Mouse (Mus musculus) cortical plate, adult 2 months (tissue): ENCODE results near the gene Gmppa.

Experiments used
- CTCF ChIP-seq: fragments of 200-500 bp; IDR thresholded peaks from 2 replicates; pipeline ENCODE4 v1.5.1; 2011; ENCODE audit warnings: mild to moderate bottlenecking, control low read depth, low read length; ENCODE audit not compliant: insufficient read depth; ENCODE audit errors: extremely low read depth
- POLR2A ChIP-seq: fragments of 200-500 bp; IDR thresholded peaks from 2 replicates; pipeline ENCODE4 v1.6.1; 2011; ENCODE audit warnings: mild to moderate bottlenecking, low read length, control low read depth; ENCODE audit not compliant: insufficient read depth; ENCODE audit errors: extremely low read depth

- TF ChIP-seq POLR2A = no peak
- no peak for TF ChIP-seq CTCF
These were observed 22.5 kb downstream of the Gmppa start for GRCm38 (mm10) chr1:75458025-75458788.
